Mouse (Mus musculus) gastrocnemius, adult 2 months (tissue): Measurements from ENCODE around the gene Oas2. TPM values are rescaled to one million over a fixed set of nuclear protein-coding genes. Genes with fewer than 3 reads are reported as not detected.
"Not testable (repeated sequence)": the region's sequence is repeated elsewhere in the genome, so short reads cannot be mapped to it uniquely, and the experiment has no call there.

Experiments
- DNase-seq: peaks from one replicate; pipeline ENCODE4 v3.0.0; 2022
- H3K27ac ChIP-seq: fragments of 200-600 bp; 2 replicates; pipeline ENCODE4 v1.8.1; 2022; ENCODE audit warnings: mild to moderate bottlenecking
- H3K4me3 ChIP-seq: fragments of 200-600 bp; 2 replicates; pipeline ENCODE4 v1.8.1; 2022; ENCODE audit warnings: mild to moderate bottlenecking, moderate library complexity
- CTCF ChIP-seq: fragments of 200-600 bp; IDR thresholded peaks from 2 replicates; pipeline ENCODE4 v1.8.1; 2022; ENCODE audit warnings: antibody characterized with exemption, mild to moderate bottlenecking, moderate library complexity
- intact Hi-C: fragments of 180-260 bp; cut with DNase I; formaldehyde crosslinking; loops from one replicate; pipeline ENCODE4 v1.15.1; 2025
- long read RNA-seq, 2 experiments: library from polyadenylated mRNA; stranded (forward); transcript quantifications; one replicate each; pipeline ENCODE4 v2.0.0; 2021
- total RNA-seq, 2 experiments: library from RNA; stranded (reverse); gene quantifications; 2 replicates each; pipeline ENCODE4 v1.2.3; 2021

Oas2 gene
- total RNA-seq = under 1 TPM; 0.10 to 0.28 TPM
- long read RNA-seq, experiment 1 = 0 reads
- long read RNA-seq, experiment 2 = 0 reads

DNA sequence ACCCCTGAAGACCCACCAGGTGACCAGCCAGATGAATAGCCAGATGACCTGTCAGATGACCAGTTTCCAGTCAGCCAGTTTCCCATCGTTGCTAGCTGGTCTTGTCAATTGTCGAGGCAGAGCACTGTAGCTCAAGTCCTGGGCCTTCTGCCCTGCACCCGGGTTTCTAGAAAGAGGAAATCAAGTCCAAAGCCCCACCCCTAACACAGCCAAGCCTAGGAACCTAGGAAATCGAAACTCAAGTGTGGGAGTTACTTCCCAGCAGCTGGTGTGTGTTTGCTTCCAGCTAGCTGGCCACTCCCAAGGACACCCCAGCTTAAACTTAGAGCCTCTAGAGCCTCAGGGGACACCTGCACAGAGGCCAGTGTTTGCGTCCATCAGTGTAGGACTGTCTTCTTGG is at the start of gene Oas2:
Gene Oas2, minus strand, starts transcription at position 166 of the 400 bp plus-strand sequence.
- Histone ChIP-seq H3K27ac (peak within 1 kb of the TSS; percentile 31), H3K4me3 (peak within 1 kb of the TSS; percentile 41)
- TF ChIP-seq CTCF = no peak
- intact Hi-C loops = loop anchor here (5.0 to 10.0 kb wide), 2 partner anchors 72 to 125 kb away; no protein-coding TSS in a partner anchor
- no peak for DNase-seq

DNA sequence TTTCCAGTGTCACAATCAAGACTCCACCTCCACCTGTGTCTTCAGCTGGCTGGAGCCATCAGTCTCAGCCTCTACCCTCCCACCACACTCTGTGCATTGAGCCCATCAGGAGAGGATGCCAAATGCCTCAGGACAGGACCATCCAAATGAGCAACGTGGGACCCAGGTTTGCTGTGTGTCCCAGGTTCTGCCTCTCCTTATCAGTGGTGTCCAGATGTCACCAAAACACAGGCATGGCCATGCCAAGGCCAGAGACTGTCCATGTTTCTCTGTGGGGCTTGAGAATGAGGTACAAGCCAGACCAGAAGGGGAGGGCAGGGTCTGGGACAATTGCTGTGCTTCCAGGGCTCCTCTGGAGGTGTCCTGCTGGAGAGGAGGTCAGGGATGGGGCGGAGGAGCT is 49.3 kb upstream of the Oas2 start:
- H3K27ac ChIP-seq, H3K4me3 ChIP-seq, DNase-seq, intact Hi-C loops: not testable (repeated sequence)

DNA sequence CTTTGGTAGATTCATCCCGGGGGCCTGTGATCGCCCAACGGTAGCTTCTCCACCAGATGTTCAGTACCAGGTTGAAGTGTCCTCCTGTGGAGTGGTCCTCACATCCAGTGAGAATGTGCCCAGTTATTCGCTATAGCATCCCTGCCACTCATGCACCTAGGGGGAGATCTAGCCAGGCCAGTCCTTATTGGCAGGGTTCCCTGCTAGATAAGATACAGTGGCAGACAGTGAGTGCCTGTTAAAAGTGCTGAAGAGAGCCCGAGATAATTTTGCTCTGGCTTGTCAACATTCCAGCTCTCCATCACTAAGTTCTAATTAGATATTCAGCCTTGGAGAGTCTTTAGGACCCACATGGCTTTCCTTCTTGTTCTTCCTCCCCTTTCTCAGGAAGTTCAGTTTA is 48.5 kb upstream of the Oas2 start:
- DNase-seq, H3K4me3 ChIP-seq, intact Hi-C loops, H3K27ac ChIP-seq: not testable (repeated sequence)

DNA sequence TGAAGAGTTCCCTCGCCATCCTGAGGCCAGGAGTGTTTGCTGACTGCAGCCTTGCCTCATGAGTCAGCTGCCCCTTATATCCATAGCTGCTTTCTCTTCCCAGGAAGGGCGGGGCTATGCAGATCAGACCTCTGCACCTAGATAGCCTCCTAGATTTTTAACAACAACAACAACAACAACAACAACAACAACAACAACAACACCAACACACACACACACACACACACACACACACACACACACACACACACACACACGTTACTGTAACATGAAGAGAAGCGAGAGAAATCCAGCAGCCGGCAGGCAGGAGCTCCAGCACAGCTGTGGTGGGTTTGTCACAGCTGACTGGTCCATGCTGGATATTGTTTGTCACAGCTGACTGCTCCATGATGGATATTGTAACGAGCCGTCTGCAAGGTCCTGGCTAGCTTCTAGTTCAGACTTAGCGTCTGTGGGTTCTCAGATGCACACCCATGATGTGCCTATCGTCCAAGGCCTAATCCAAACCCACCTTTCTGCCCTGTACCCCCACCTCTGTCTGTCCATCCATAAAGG is 45.9 kb upstream of the Oas2 start, which contains the start of gene Oas1e:
Gene Oas1e, minus strand, starts transcription at position 51 of the 555 bp plus-strand sequence.
- intact Hi-C loops, DNase-seq, H3K4me3 ChIP-seq, H3K27ac ChIP-seq: not testable (repeated sequence)

DNA sequence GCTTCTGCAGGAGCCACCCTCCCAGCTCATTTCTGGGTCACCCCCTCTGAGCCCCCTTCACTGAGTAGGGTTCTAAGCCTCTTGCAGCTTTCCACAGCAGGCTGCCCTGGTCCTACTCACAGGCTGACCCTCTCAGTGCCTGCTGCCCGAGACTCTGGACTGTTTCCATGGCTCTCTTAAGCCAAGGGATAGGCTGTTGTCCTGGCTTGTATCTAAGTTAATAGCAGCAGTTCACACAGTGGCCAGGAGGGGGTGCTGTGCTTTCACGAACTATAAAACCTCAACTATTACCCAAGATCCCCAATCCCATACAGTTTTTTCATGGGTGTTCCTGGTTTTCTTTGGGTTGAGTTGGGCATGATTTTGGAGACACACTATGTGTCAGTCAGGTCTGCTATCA is 43.4 kb upstream of the Oas2 start:
- Histone ChIP-seq H3K27ac (no peak overlapping the region), H3K4me3 (no peak overlapping the region)
- peak; percentile 72 for TF ChIP-seq CTCF
- DNase-seq = no peak
- intact Hi-C loops = no loop called here

GRCm38 (mm10) chr5:120787042-120787441 is 37.4 kb upstream of the Oas2 start:
- no peak overlapping the region for H3K27ac ChIP-seq
- no peak overlapping the region for H3K4me3 ChIP-seq
- TF ChIP-seq CTCF = no peak
- no peak for DNase-seq
- intact Hi-C loops = no loop called here

- intact Hi-C loops = no loop called here
- H3K27ac ChIP-seq = no peak overlapping the region
- TF ChIP-seq CTCF = no peak
- no peak for DNase-seq
- no peak overlapping the region for H3K4me3 ChIP-seq
Measured at GRCm38 (mm10) chr5:120782446-120782845, 32.8 kb upstream of the Oas2 start.

DNA sequence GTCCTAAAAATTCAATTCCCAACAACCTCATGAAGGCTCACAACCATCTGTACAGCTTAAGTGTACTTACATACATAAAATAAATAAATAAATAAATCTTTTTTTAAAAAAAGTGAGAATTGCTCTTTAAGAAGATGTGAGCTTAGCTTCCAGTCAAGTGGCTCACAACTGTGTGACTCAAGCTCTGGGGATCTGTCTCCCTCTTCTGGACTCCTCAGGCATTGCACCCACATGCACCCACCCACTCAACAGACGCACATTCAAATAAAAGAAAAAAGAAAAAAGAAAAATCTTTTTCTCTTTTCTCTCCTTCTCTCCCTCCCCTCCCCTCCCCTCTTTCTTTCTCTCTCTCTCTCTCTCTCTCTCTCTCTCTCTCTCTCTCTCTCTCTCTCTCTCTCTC is 32.0 kb upstream of the Oas2 start:
- intact Hi-C loops = no loop called here
- DNase-seq = no peak
- H3K4me3 ChIP-seq = no peak overlapping the region
- no peak overlapping the region for H3K27ac ChIP-seq
- TF ChIP-seq CTCF = no peak

DNA sequence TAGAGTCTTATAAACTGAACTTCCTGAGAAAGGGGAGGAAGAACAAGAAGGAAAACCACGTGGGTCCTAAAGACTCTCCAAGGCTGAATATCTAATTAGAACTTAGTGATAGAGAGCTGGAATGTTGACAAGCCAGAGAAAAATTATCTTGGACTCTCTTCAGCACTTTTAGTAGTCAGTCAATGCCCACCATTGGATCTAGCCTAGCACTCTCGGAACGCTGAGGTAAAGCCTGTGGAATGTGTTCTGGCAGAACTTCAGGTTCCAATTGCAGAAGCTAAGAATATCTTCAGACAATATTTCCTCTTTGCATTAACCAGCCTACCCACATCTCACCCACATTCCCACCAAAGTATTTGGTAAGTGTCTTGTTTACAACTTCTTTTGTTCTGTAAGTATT is 30.3 kb upstream of the Oas2 start:
- DNase-seq = no peak
- Histone ChIP-seq H3K4me3 (no peak overlapping the region), H3K27ac (no peak overlapping the region)
- TF ChIP-seq CTCF = no peak
- intact Hi-C loops = no loop called here

GRCm38 (mm10) chr5:120778941-120779340 is 29.3 kb upstream of the Oas2 start:
- Histone ChIP-seq H3K27ac (no peak overlapping the region), H3K4me3 (no peak overlapping the region)
- DNase-seq = no peak
- intact Hi-C loops = no loop called here
- TF ChIP-seq CTCF = no peak

- no peak for TF ChIP-seq CTCF
- no peak for DNase-seq
- no peak within 1 kb of the TSS for H3K4me3 ChIP-seq
- intact Hi-C loops = no loop called here
- no peak within 1 kb of the TSS for H3K27ac ChIP-seq
Measured at GRCm38 (mm10) chr5:120777478-120777877, 27.8 kb upstream of the Oas2 start, which contains the start of gene Oas3. Gene Oas3, minus strand, starts transcription at chr5:120777661.

- DNase-seq = no peak
- intact Hi-C loops = no loop called here
- H3K27ac ChIP-seq = no peak overlapping the region
- no peak for TF ChIP-seq CTCF
- no peak overlapping the region for H3K4me3 ChIP-seq
Measured at GRCm38 (mm10) chr5:120776801-120777200, 27.1 kb upstream of the Oas2 start.

DNA sequence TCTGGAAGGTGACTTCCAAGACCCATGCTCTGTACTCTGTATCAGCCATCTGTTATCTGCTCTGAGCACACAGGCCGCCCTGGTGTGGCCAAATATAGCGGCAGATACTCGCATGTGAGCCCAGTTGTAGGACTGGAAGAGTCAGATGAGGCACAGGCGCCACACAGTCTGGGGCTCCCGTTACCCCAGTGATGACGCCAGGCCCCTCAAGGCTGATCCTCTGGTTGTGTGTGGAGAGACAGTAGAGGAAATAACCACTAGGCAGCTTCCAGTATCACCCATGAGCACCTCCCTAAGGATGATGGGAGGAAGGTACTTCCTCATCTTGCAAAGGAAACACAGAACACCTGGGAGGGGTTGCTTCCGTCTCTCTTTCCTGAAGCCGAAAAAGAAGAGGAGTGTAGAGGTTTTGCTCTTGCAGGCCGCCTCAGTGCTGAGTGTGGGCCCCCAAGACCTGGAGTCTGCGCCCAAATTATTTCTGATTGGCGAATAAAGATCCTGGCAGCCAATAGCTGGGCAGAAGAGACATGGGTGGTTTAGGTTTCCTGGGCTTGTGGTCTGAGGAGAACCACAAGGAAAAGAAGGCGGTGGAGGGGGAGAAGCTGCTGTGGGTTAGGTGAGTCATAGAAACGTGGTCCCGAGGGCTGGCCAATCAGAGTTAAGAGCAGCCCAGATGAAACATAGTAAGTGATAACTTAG is 25.8 kb upstream of the Oas2 start:
- DNase-seq = no peak
- no peak overlapping the region for H3K27ac ChIP-seq
- H3K4me3 ChIP-seq = no peak overlapping the region
- intact Hi-C loops = no loop called here
- no peak for TF ChIP-seq CTCF

DNA sequence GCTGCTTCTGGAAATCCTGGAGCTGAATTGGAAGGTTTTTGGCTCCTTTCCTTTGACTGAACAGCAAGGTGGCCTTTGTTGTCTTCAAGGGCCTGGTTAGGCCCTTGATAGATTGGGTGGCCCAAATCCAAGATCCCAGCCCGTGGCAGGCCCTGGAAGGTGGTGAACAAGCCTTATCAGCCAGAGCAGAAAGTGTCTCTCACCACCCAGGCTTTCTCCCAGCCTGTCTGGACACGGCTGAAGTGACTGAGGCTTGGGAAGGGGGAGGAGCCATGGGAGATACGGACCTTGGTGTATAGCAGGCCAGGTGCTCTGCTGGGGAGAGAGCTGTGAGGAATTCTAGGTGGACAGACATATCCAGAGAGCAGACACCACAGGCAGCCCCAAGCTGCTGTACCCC is 19.7 kb upstream of the Oas2 start:
- Histone ChIP-seq H3K27ac (no peak overlapping the region), H3K4me3 (no peak overlapping the region)
- no peak for TF ChIP-seq CTCF
- intact Hi-C loops = no loop called here
- no peak for DNase-seq
